In genomic region chr5:121834991-121835747, GRCm38 (mm10) we compare ENCODE assay signal across 8 mouse cellular contexts. TPM values are rescaled to one million over a fixed set of nuclear protein-coding genes. Genes with fewer than 3 reads are reported as not detected.
DNase-seq lines count a peak whose midpoint lies in the region; ATAC-seq lines count a peak whose summit lies in the region.

No protein-coding gene starts in this region.

- DNase-seq in kidney, adult 11 months: peak; percentile 46
- DNase-seq in kidney, adult 18-20 months: no peak
- no peak for DNase-seq in midbrain, embryonic 10.5 days (ENCODE audit: low spot score)
- no peak for DNase-seq in yolk sac, embryonic 10.5 days (ENCODE audit: low spot score)
- no peak for DNase-seq in frontal cortex, adult 2 months (ENCODE audit: extremely low spot score in 1 of 2, low spot score in 1 of 2)

- ATAC-seq in intestine, embryonic 15.5 days: no peak
- ATAC-seq in erythroid progenitor cell, adult 5-6 weeks (replicated peaks; ENCODE audit: low FRiP score, poor library complexity, severe bottlenecking): no peak

- whole genome bisulfite sequencing in intestine, embryonic 15.5 days: 33% methylated on average over 12 of the region's 12 CpGs
- 58% methylated on average over 12 of the region's 12 CpGs for WGBS in midbrain, embryonic 10.5 days

- H3K4me3 ChIP-seq in brown adipose tissue, adult 24 weeks (ENCODE audit: insufficient read depth, low read depth, low read length): peak overlapping the region; percentile 98
- H3K4me3 ChIP-seq in intestine, embryonic 15.5 days (replicated peaks): peak overlapping the region; percentile 79
- H3K4me3 ChIP-seq in midbrain, embryonic 10.5 days: peak overlapping the region; percentile 80

- no peaks in the 10 kb centered on the region for H3K9me3 ChIP-seq in intestine, embryonic 15.5 days
- H3K9me3 ChIP-seq in midbrain, embryonic 10.5 days (replicated peaks): no peaks in the 10 kb centered on the region

- H3K27ac ChIP-seq in brown adipose tissue, adult 24 weeks (replicated peaks; ENCODE audit: low read depth, low read length): peak overlapping the region; percentile 93
- H3K27ac ChIP-seq in intestine, embryonic 15.5 days: peak overlapping the region; percentile 86; the same call in 1 of the 2 replicates
- peak overlapping the region; percentile 84; the same call in 1 of the 2 replicates for H3K27ac ChIP-seq in midbrain, embryonic 10.5 days (replicated peaks)

- no peaks in the 10 kb centered on the region for H3K27me3 ChIP-seq in intestine, embryonic 15.5 days (replicated peaks)
- peaks cover 83% of the 10 kb centered on the region for H3K27me3 ChIP-seq in midbrain, embryonic 10.5 days (ENCODE audit: low read depth, poor library complexity, severe bottlenecking)

- H3K9ac ChIP-seq in intestine, embryonic 15.5 days: peak overlapping the region; percentile 77

- peaks cover 22% of the 10 kb centered on the region for H3K4me1 ChIP-seq in brown adipose tissue, adult 24 weeks (ENCODE audit: control insufficient read depth, insufficient read depth, insufficient read length, low read length)
- peaks cover 56% of the 10 kb centered on the region for H3K4me1 ChIP-seq in intestine, embryonic 15.5 days (replicated peaks)
- peaks cover 69% of the 10 kb centered on the region for H3K4me1 ChIP-seq in midbrain, embryonic 10.5 days

- H3K4me2 ChIP-seq in intestine, embryonic 15.5 days (replicated peaks): peak overlapping the region; percentile 90

- no peaks in the 10 kb centered on the region for H3K36me3 ChIP-seq in intestine, embryonic 15.5 days
- H3K36me3 ChIP-seq in midbrain, embryonic 10.5 days: no peaks in the 10 kb centered on the region

RNA-seq across cellular contexts. Expression of gene Sh2b3, which starts 2.3 kb away (rescaled TPM):
- 7.9 and 8.2 TPM in 2 replicates for polyA plus RNA-seq in brown adipose tissue, adult 24 weeks (2012; ENCODE audit: insufficient read depth, insufficient read length, missing spikeins)
- 12.3 and 13.1 TPM in 2 replicates for polyA plus RNA-seq in intestine, embryonic 15.5 days (2015; fragmentation: Nextera tagmentation; extraction: Ambion mirVana)
- polyA plus RNA-seq in midbrain, embryonic 10.5 days (2016; fragmentation: Nextera tagmentation; extraction: Ambion mirVana): 6.9 and 8.1 TPM in 2 replicates
- 12.2 and 14.1 TPM in 2 replicates for total RNA-seq in erythroid progenitor cell, adult 5-6 weeks (2015; ENCODE audit: low replicate concordance)
- total RNA-seq in erythroid progenitor cell, adult 5-6 weeks (2017; ENCODE audit: low replicate concordance): 4.4 and 4.6 TPM in 2 replicates
- polyA plus RNA-seq in frontal cortex, adult 2 months (2012; rRNA removed): 16.3 and 17.6 TPM in 2 replicates

RNA-seq across cellular contexts. Expression of gene Pheta1, which starts 13.6 kb away (rescaled TPM):
- polyA plus RNA-seq in brown adipose tissue, adult 24 weeks (2012; ENCODE audit: insufficient read depth, insufficient read length, missing spikeins): 2.5 and 3.0 TPM in 2 replicates
- 32.6 and 36.4 TPM in 2 replicates for polyA plus RNA-seq in intestine, embryonic 15.5 days (2015; fragmentation: Nextera tagmentation; extraction: Ambion mirVana)
- 46.7 and 52.9 TPM in 2 replicates for polyA plus RNA-seq in midbrain, embryonic 10.5 days (2016; fragmentation: Nextera tagmentation; extraction: Ambion mirVana)
- total RNA-seq in erythroid progenitor cell, adult 5-6 weeks (2015; ENCODE audit: low replicate concordance): not detected in 2 replicates
- total RNA-seq in erythroid progenitor cell, adult 5-6 weeks (2017; ENCODE audit: low replicate concordance): 0.13 TPM in 1 of 2 replicates, not detected in the other
- 15.1 and 16.0 TPM in 2 replicates for polyA plus RNA-seq in frontal cortex, adult 2 months (2012; rRNA removed)
